Mouse (Mus musculus) bone marrow, adult 2 months (tissue): ENCODE results near the gene Tex14. TPM values are rescaled to one million over a fixed set of nuclear protein-coding genes. Genes with fewer than 3 reads are reported as not detected.
A peak's percentile ranks its signal among the peaks of the same experiment; 100 is the strongest.

Experiments
- H3K27ac ChIP-seq: fragments of 200-500 bp; 2 replicates; pipeline ENCODE4 v1.5.1; 2012; ENCODE audit warnings: low read depth, mild to moderate bottlenecking, control low read depth, inconsistent platforms, low read length; ENCODE audit not compliant: control insufficient read depth, poor library complexity, insufficient read depth
- H3K4me1 ChIP-seq: fragments of 200-500 bp; 2 replicates; pipeline ENCODE4 v1.6.1; 2011; ENCODE audit warnings: low read length; ENCODE audit not compliant: control insufficient read depth, insufficient read depth
- H3K4me3 ChIP-seq: fragments of 200-500 bp; replicated peaks from 2 replicates; pipeline ENCODE3; 2011; ENCODE audit warnings: mild to moderate bottlenecking, low read depth, low read length, control low read depth; ENCODE audit not compliant: control insufficient read depth
- CTCF ChIP-seq: fragments of 200-500 bp; IDR thresholded peaks from 2 replicates; pipeline ENCODE4 v1.5.1; 2011; ENCODE audit warnings: low read length, control low read depth; ENCODE audit not compliant: control insufficient read depth, insufficient read depth
- POLR2A ChIP-seq: fragments of 200-500 bp; IDR thresholded peaks from 2 replicates; pipeline ENCODE4 v1.6.1; 2011; ENCODE audit warnings: low read depth, mild to moderate bottlenecking, control low read depth, low read length, borderline replicate concordance; ENCODE audit not compliant: control insufficient read depth
- WGBS: fragments of 180-500 bp; shearing (Covaris S2); methylation state at CpG from one replicate; pipeline ENCODE4 v1.1.7; 2018; 5-methylcytosine and 5-hydroxymethylcytosine counted together
- polyA plus RNA-seq: library from polyadenylated mRNA; stranded (reverse); fragments of >200 nt; gene quantifications from 2 replicates; pipeline ENCODE4 v1.2.4, GENCODE M21; 2011; ENCODE audit warnings: low replicate concordance; ENCODE audit not compliant: missing spikeins, insufficient read depth, insufficient read length

Gene Tex14
- polyA plus RNA-seq, 1 experiment: 1.5 TPM

DNA sequence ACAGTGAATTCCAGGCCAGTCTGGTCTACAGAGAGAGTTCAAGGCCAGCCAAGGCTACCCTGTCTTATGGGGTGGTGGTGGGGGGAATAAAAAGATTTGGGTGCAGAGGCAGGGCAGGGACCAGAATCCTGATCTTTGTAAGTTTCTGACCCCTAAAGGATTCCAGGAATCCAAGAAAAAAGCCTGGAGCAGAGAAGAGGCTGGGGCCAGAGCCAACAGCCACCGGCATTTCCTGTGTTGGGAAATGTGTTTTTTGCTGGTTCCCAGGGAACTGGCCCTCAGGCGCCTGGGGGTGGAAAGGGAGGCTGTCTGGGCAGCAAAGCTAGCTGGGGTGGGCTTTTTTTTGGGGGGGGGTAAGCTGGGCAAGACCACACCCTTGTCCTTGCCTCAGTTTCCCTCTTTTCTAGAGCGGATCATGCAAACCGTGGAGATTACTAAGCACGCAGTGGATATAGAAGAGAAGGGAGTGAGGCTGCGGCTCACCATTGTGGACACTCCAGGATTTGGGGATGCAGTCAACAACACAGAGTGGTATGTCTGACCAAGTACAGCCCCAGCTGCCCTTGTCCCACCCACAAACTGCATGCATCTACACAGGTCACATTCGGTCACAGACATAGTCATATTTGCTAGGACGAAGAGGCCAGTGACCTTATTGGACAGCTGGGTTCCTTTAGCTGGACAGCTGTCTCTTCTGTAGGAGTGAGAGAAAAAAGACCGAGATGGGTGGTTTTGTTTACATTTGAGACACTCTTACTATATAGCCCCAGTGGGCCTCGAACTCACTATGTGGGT is 180.0 kb downstream of the Tex14 start:
- no peak overlapping the region for H3K4me3 ChIP-seq
- no peak overlapping the region for H3K27ac ChIP-seq
- H3K4me1 ChIP-seq: no peaks in the 10 kb centered on the region; the same call in 1 of the 2 replicates
- WGBS: 85% methylated on average over 10 of the region's 10 CpGs
- no peak for TF ChIP-seq CTCF
- no peak for TF ChIP-seq POLR2A

DNA sequence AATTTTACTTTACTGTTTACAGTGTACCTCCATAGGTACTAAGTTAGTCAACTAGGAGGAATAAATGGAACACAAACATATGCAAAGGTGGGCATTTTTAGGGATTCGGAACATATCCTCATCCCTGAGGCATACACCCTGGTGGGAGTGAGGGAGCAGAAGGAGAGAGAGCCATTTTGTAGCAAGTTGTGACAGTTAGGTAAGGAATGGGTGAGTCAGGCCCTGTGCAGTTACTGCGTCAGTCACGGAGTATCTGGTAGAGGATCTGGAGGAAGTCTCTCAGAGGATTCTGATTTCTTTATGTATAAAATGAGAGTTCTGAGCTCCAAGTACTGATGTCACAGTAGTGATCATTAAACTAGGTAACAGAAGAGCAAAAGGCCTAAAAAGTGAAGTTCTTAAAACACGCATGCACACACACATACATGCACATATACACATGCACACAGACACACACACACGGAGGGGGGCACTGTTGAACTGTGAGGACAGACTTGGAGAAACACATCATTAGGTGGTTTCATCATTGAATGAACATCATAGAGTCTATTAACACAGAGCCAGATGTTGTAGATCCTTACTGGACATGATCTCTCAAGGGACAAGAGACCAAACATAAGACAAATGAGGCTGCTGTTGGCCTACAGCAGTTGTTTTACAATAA is 182.5 kb downstream of the Tex14 start:
- no peak overlapping the region for H3K4me3 ChIP-seq
- TF ChIP-seq CTCF: no peak
- no peak for TF ChIP-seq POLR2A
- 84% methylated on average over 5 of the region's 5 CpGs for WGBS
- H3K4me1 ChIP-seq: no peaks in the 10 kb centered on the region; the same call in 1 of the 2 replicates
- no peak overlapping the region for H3K27ac ChIP-seq

DNA sequence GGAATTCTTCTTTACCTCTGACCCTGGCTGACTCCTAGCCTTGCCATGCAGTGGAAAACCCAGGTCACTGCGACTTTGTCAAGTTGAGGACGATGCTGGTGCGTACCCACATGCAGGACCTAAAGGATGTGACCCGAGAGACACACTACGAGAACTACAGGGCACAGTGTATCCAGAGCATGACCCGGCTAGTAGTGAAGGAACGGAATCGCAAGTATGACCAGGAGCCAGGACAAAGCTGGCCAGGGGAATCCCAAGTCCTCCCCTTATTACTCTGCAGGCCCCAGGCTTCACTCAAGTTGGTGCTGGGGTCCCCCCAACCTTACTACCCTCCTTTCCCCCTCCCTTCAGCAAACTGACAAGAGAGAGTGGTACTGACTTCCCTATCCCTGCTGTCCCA is 184.7 kb downstream of the Tex14 start:
- no peak overlapping the region for H3K4me3 ChIP-seq
- 95% methylated on average over 8 of the region's 8 CpGs for WGBS
- no peak for TF ChIP-seq CTCF
- no peak for TF ChIP-seq POLR2A
- peaks cover 5% of the 10 kb centered on the region; the same call in 1 of the 2 replicates for H3K4me1 ChIP-seq
- H3K27ac ChIP-seq: no peak overlapping the region

DNA sequence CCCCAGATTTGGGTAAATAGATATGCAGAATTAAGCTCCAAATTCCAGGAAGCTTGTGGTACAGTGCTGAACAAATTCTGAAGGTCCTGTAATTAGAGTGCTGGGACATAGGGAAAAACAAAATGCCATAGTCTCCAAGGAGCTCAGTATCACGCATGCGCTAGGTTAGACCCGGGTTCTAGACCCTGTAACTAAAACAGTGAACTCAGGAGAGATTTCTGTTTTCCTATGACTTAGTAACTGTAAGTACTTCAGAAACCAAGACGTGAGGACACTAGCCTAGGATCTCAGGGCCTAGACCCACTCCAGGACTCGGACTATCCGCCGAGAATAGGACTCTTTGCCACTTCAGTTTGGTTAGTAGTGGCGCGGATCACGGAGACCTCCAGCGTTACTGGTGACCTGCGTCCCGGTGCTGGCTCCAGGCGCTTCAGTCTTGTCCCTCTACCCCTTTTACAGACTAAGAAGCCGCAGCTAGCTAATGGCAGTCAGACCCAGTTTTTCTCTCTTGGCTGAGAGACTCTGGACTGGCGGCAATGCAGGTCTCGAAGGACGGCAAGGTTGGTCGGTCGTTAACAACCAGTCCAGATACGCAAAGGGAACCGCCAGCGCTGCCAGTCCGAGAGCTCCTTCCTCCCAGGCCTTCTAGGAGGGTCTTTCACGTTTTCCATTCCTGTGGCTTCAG is 186.1 kb downstream of the Tex14 start:
- 2% methylated on average over 25 of the region's 25 CpGs for WGBS
- Histone ChIP-seq H3K27ac (peak overlapping the region; percentile 95), H3K4me3 (peak overlapping the region; percentile 68), H3K4me1 (peaks cover 6% of the 10 kb centered on the region; the same call in 1 of the 2 replicates)
- TF ChIP-seq POLR2A (no peak), CTCF (no peak)

DNA sequence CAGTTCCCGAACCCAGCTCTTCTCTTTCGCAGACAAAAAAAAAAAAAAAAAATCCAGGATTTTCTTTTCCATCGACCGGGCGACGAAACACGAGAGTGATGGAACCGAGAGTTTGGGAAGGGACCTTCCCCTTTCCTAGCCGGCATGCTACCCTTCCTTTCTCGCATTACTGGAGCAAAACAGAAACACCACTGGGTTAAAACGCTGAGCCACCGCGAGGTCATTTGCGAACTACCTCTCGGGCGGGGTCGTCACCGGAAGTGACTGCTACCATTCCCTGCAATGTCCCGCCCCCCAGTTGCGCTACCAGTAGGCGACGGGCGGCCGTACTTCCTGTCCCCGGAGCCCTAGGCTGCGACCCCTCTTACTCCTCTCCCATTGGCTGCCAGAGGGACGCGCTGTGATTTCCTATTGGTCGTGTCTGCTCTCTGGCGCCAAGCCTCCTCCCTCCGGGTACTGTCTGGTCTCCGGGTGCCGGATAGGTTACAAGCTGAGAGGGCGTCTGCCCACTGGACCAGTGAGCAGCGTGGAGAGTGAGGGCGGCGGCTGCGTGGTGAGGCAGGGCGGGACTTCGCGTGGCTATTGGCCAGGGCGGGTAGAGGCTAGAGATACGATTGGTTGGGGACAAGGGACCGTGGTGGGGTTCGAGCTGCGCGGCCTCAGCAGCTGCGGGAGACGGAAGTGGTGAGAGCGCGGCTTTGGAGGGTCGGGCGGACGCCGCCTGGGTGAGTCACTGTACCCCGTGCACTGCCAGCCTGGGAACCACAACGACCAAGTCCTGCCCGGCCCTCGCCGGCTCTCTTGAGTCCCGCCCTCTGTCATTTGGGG is 186.9 kb downstream of the Tex14 start, which contains the start of gene Mtmr4:
Mtmr4 (plus strand) TSS at position 637 of the 828 bp plus-strand sequence.
- H3K27ac ChIP-seq: peak within 1 kb of the TSS; percentile 95

DNA sequence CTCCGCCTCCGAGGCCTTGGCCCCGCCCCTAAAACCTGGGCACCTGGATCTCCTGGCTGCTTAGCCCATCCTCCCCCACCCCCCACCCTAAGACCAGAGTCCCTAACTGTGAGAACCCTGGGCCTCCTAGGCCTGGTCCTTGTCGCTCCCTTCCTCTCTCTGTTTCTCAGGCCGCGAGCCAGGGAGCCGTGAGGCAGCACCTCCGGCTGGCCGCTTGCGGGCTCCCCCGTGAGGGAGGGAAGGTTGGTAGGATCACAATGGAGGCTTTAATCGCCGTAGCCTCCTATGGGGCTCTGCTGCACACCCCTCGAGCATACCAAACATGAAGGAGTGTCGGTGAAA is 187.5 kb downstream of the Tex14 start:
- peak overlapping the region; percentile 83 for H3K4me3 ChIP-seq
- TF ChIP-seq POLR2A: no peak
- TF ChIP-seq CTCF: no peak
- peak overlapping the region; percentile 95 for H3K27ac ChIP-seq
- H3K4me1 ChIP-seq: peaks cover 6% of the 10 kb centered on the region; the same call in 1 of the 2 replicates
- 2% methylated on average over 15 of the region's 15 CpGs for WGBS

More for the DNA sequence above, 186.9 kb downstream of the Tex14 start, which contains the start of gene Mtmr4:
- WGBS: under 1% methylated on average over 61 of the region's 61 CpGs
- H3K4me1 ChIP-seq: peaks cover 6% of the 10 kb centered on the region; the same call in 1 of the 2 replicates
- H3K4me3 ChIP-seq: peak within 1 kb of the TSS; percentile 83
- TF ChIP-seq CTCF (0 out of 2 replicates have a peak, but pooled peaks have one; percentile 11), POLR2A (peak; percentile 91)
